Mouse (Mus musculus) olfactory bulb, adult 2 months (tissue): Measurements from ENCODE around the gene Eef1a2. TPM values are rescaled to one million over a fixed set of nuclear protein-coding genes. Genes with fewer than 3 reads are reported as not detected.

ENCODE experiments used
- H3K27ac ChIP-seq: fragments of 200-500 bp; 2 replicates; pipeline ENCODE4 v1.5.1; 2012; ENCODE audit warnings: low read depth, low read length; ENCODE audit not compliant: insufficient read depth
- H3K4me1 ChIP-seq: fragments of 200-500 bp; 2 replicates; pipeline ENCODE4 v1.6.1; 2012; ENCODE audit warnings: low read length; ENCODE audit not compliant: control insufficient read depth, insufficient read depth
- H3K4me3 ChIP-seq: fragments of 200-500 bp; 2 replicates; pipeline ENCODE4 v1.5.1; 2012; ENCODE audit warnings: mild to moderate bottlenecking, low read depth, low read length, moderate library complexity; ENCODE audit not compliant: insufficient read depth
- CTCF ChIP-seq: fragments of 200-500 bp; IDR thresholded peaks from 2 replicates; pipeline ENCODE4 v1.5.1; 2012; ENCODE audit warnings: low read depth, mild to moderate bottlenecking, low read length, moderate library complexity; ENCODE audit not compliant: insufficient read depth
- POLR2A ChIP-seq: fragments of 200-500 bp; IDR thresholded peaks from 2 replicates; pipeline ENCODE4 v1.6.1; 2012; ENCODE audit warnings: mild to moderate bottlenecking, low read depth, low read length, moderate library complexity; ENCODE audit not compliant: insufficient read depth
- WGBS: fragments of 180-500 bp; shearing (Covaris S2); methylation state at CpG from one replicate; pipeline ENCODE4 v1.1.7; 2018; 5-methylcytosine and 5-hydroxymethylcytosine counted together
- polyA plus RNA-seq: library from polyadenylated mRNA; stranded (reverse); fragments of >200 nt; gene quantifications from 2 replicates; pipeline ENCODE4 v1.2.4, GENCODE M21; 2012; ENCODE audit warnings: low replicate concordance; ENCODE audit not compliant: missing spikeins, insufficient read depth, insufficient read length

The Eef1a2 gene
- polyA plus RNA-seq, 1 experiment: 147 TPM

DNA sequence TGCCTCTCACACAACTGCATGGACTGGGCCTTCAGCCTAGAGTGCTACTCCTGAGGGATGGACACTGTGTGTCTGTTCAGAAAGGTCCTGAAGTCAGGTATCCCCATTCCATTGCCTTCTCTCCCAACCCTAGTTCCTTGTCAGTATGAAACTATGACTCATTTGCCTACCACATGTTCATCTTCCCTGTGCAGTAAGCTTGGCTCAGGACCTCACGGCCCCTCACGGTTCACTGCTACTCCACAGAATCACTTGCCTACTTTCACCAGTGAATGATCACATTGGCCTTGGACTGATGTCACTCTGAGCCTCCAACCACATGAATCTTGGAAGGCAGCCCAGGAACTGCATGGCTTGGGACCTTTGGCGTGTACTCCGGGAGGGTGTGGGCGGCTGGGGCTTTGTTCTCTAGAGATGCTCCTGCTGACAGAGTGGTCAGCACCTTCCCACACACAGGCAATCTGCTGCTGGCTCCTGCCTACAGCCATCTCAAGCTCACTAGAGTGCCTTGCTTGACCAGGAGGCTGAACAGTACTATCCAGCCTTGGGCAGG, 17.1 kb downstream of the Eef1a2 start:
- WGBS: 49% methylated on average over 5 of the region's 5 CpGs
- peaks cover 23% of the 10 kb centered on the region for H3K4me1 ChIP-seq

DNA sequence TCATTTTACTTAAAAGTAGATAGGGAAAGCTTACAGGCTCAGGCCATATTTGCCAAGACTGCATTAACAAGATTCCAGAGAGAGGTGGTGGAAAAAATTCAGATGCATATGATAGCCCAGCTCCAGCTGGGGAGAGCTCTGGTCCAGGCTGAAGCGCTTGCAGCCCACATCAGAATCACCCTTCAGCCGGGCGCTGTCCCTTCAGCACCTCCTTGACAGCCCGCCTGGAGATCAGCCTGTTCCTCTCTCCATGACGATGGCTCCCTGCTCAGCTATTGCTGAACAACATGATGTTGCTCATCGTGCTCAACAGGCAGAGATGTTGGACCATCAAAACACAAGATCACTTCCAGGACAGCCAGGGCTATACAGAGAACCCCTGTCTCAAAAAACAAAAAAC, 19.9 kb downstream of the Eef1a2 start:
- TF ChIP-seq CTCF (no peak), POLR2A (no peak)
- Histone ChIP-seq H3K4me1 (peaks cover 17% of the 10 kb centered on the region), H3K27ac (no peak overlapping the region), H3K4me3 (no peak overlapping the region)
- WGBS: 34% methylated on average over 6 of the region's 6 CpGs

More for the DNA sequence above, 17.1 kb downstream of the Eef1a2 start:
- Histone ChIP-seq H3K4me3 (no peak overlapping the region), H3K27ac (no peak overlapping the region)
- TF ChIP-seq POLR2A (no peak), CTCF (no peak)

- WGBS: 5% methylated on average over 4 of the region's 4 CpGs
- TF ChIP-seq CTCF (no peak), POLR2A (no peak)
- Histone ChIP-seq H3K4me3 (peak overlapping the region; percentile 90), H3K4me1 (peaks cover 25% of the 10 kb centered on the region), H3K27ac (no peak overlapping the region)
These were observed 21.4 kb downstream of the Eef1a2 start for GRCm38 (mm10) chr2:181135446-181135818.

DNA sequence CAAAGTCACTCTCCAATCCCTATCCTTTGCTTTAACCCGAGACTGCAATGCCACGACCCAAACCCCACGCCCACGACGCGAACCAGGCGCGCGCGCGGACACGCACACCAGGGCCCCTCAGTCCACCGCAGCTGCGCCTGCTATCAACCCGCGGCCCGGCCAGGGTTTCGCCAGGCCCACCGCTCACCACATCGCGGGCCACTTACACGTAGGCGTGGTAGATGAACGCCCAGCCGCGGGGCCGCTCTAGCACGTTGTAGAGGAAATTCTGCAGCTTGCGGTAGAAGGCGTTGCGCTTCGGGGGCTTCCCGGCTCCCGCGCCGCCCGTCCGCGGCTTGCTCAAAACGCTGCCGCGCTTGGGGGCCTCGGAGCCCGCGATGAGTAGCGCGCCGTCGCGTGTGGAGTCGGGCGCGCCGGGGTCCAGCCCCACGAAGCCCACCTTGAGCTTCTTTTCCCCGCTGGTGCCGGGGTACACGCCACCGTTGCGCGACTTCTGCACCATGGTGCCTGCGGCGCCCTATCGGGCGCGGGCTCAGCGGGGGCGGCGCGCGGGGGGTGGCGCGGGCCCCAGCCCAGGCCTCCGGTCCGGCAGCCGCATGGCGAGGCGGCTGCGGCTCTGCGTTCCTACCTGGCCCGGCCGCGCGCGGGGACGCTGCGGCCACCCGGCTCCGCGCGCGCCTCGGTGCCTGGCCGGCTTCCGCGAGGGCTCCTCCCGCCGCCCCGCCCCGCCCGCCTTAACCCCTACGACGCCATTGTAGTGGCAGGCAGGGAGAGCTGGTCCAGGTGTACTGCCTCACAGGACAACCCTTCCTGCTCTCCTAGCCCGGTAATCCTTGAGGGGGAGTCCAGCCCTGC, 22.0 kb downstream of the Eef1a2 start, which contains the start of gene Kcnq2:
Kcnq2 (minus strand) TSS at position 710 of the 855 bp plus-strand sequence.
- under 1% methylated on average over 104 of the region's 104 CpGs for WGBS
- Histone ChIP-seq H3K27ac (peak within 1 kb of the TSS; percentile 84), H3K4me1 (peaks cover 27% of the 10 kb centered on the region), H3K4me3 (peak within 1 kb of the TSS; percentile 90)
- TF ChIP-seq CTCF: no peak
- TF ChIP-seq POLR2A: peak; percentile 30; the same call in 1 of the 2 replicates

- TF ChIP-seq CTCF (no peak), POLR2A (no peak)
- Histone ChIP-seq H3K4me1 (peaks cover 29% of the 10 kb centered on the region), H3K4me3 (peak overlapping the region; percentile 90), H3K27ac (peak overlapping the region; percentile 84)
- 3% methylated on average over 22 of the region's 22 CpGs for WGBS
These were observed 22.8 kb downstream of the Eef1a2 start for GRCm38 (mm10) chr2:181133837-181134590.

DNA sequence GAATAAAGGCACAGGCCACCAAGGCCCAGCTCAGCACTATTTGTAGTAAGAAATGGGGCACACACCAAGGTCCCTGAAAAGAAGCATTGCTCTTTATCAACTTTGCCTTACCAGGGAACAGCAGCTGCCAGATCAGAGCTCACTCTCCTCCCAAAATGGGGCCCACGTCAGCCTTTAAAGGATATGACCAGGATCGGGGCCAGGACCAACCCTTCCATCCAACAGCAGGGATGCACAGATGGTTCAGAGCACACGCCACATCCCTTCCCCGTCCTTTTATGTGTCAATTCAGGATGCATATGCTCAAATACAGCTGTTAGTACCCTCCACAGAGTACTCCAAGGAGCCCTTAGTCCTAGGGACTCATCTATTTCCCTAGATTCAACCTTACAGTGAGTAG, 26.6 kb downstream of the Eef1a2 start:
- 46% methylated on average over 4 of the region's 4 CpGs for WGBS
- Histone ChIP-seq H3K4me1 (peaks cover 45% of the 10 kb centered on the region), H3K4me3 (no peak overlapping the region), H3K27ac (no peak overlapping the region)
- TF ChIP-seq POLR2A: no peak
- TF ChIP-seq CTCF: no peak

DNA sequence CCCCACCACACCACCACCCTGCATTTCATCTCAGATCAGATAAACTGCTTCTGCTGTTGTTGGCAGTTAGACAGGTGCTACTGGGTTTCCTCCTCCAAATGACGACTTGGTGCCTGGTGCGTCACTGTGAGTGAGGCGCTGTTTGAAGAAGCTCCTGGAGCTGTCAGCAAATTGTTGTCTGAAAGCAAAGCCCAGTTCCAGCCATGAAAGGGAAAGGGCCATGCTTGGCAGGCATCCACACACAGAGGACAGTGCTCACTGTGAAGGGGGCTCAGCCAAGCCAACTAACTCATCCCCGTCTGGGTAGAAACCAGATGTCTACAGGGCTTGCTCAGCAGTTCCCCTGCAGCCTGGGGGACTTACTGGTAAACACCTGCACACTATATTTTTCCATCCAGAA, 27.9 kb downstream of the Eef1a2 start:
- H3K4me3 ChIP-seq: no peak overlapping the region
- H3K27ac ChIP-seq: no peak overlapping the region
- 37% methylated on average over 4 of the region's 4 CpGs for WGBS
- peaks cover 49% of the 10 kb centered on the region for H3K4me1 ChIP-seq
- TF ChIP-seq CTCF (no peak), POLR2A (no peak)

DNA sequence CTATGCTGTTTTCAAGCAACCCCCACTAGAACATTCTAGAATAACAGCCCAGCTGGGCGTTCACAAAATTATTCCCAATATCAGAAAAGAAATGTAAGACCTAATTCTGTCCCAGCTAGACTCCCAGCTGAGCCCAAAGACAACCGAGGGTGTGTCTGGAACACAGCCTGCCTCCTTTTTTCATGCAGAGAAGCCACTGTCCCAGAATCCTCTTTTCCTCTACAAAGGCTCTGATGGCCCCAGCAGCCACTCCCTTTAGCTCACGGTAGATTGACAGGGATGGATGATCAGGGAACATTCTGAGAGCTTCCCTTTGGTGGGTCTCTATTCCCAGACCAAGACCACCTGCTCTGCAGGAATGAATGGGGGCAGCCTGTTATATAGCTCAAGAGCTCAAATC, 29.0 kb downstream of the Eef1a2 start:
- no peak overlapping the region for H3K4me3 ChIP-seq
- H3K27ac ChIP-seq: peak overlapping the region; percentile 49
- H3K4me1 ChIP-seq: peaks cover 51% of the 10 kb centered on the region
- WGBS: 25% methylated on average over 3 of the region's 3 CpGs
- no peak for TF ChIP-seq CTCF
- TF ChIP-seq POLR2A: no peak
